Mouse (Mus musculus) brain, embryonic 14.5 days (tissue): ENCODE measurements around the gene Sbpl.

ENCODE experiments used
- CTCF ChIP-seq: fragments of 200-500 bp; IDR thresholded peaks from 2 replicates; pipeline ENCODE4 v1.5.1; 2012; ENCODE audit warnings: inconsistent platforms, mild to moderate bottlenecking, moderate library complexity, borderline replicate concordance; ENCODE audit not compliant: insufficient read depth, insufficient read length; ENCODE audit errors: extremely low read depth
- POLR2A ChIP-seq: fragments of 200-500 bp; IDR thresholded peaks from 2 replicates; pipeline ENCODE4 v1.6.1; 2012; ENCODE audit warnings: mild to moderate bottlenecking, inconsistent platforms, borderline replicate concordance; ENCODE audit not compliant: poor library complexity, insufficient read depth, insufficient read length, severe bottlenecking; ENCODE audit errors: extremely low read depth

- TF ChIP-seq POLR2A: no peak
- TF ChIP-seq CTCF: peak; percentile 76; the same call in 1 of the 2 replicates
These were observed 14.2 kb upstream of the Sbpl start for GRCm38 (mm10) chr17:23969231-23969630.
